Mouse (Mus musculus): ENCODE data around the gene F2rl2.

GRCm38 (mm10) chr13:95671108-95671897 lies 25.4 kb upstream of the F2rl2 start:
- TF ChIP-seq CTCF (IDR thresholded peaks at IDR 0.05; ENCODE audit: borderline replicate concordance, extremely low read depth, insufficient read depth, insufficient read length) (no peak), POLR2A (IDR thresholded peaks at IDR 0.05; ENCODE audit: borderline replicate concordance, extremely low read depth, insufficient read depth, insufficient read length, poor library complexity, severe bottlenecking) (no peak)
